Mouse (Mus musculus): Measurements from ENCODE around the gene Hipk4. TPM values are rescaled to one million over a fixed set of nuclear protein-coding genes. Genes with fewer than 3 reads are reported as not detected.

Gene Hipk4
- polyA plus RNA-seq, 1 experiment from 2014 or later: 0.04 TPM

GRCm38 (mm10) chr7:27560978-27561377, 37.9 kb downstream of the Hipk4 start:
- WGBS (ENCODE audit: insufficient replicate concordance): 53% methylated on average over 1 of the region's 1 CpGs
- H3K27me3 ChIP-seq (ENCODE audit: insufficient read depth, low read length): no peaks in the 10 kb centered on the region

GRCm38 (mm10) chr7:27569580-27570224, 46.6 kb downstream of the Hipk4 start:
- Histone ChIP-seq H3K36me3 (replicated peaks; ENCODE audit: insufficient read depth, low read length) (peaks cover 46% of the 10 kb centered on the region), H3K27me3 (ENCODE audit: insufficient read depth, low read length) (no peaks in the 10 kb centered on the region), H3K4me1 (ENCODE audit: insufficient read depth) (no peaks in the 10 kb centered on the region), H3K4me3 (ENCODE audit: low read depth, low read length) (no peak overlapping the region), H3K9me3 (ENCODE audit: low read length) (no peaks in the 10 kb centered on the region), H3K9ac (replicated peaks) (no peak overlapping the region), H3K4me2 (ENCODE audit: low read depth, low read length) (no peak overlapping the region), H3K27ac (ENCODE audit: low read depth) (no peak overlapping the region)
- ATAC-seq (no peak), DNase-seq (no peak)
- 80% methylated on average over 5 of the region's 5 CpGs for WGBS (ENCODE audit: insufficient replicate concordance)
- TF ChIP-seq EP300 (IDR thresholded peaks at IDR 0.05; ENCODE audit: low read depth) (no peak), CTCF (IDR thresholded peaks at IDR 0.05; ENCODE audit: low read depth) (no peak)

More at GRCm38 (mm10) chr7:27560978-27561377, 37.9 kb downstream of the Hipk4 start:
- H3K4me3 ChIP-seq (ENCODE audit: low read depth, low read length): no peak overlapping the region
- H3K4me2 ChIP-seq (ENCODE audit: low read depth, low read length): no peak overlapping the region
- no peak for TF ChIP-seq EP300 (IDR thresholded peaks at IDR 0.05; ENCODE audit: low read depth)
- TF ChIP-seq CTCF (IDR thresholded peaks at IDR 0.05; ENCODE audit: low read depth): no peak
- no peak overlapping the region for H3K27ac ChIP-seq (ENCODE audit: low read depth)
- H3K9ac ChIP-seq (replicated peaks): no peak overlapping the region
- no peaks in the 10 kb centered on the region for H3K9me3 ChIP-seq (ENCODE audit: low read length)
- H3K36me3 ChIP-seq (replicated peaks; ENCODE audit: insufficient read depth, low read length): peaks cover 28% of the 10 kb centered on the region
- H3K4me1 ChIP-seq (ENCODE audit: insufficient read depth): no peaks in the 10 kb centered on the region
- DNase-seq: no peak
- ATAC-seq: no peak

- DNase-seq: no peak
- Histone ChIP-seq H3K27me3 (ENCODE audit: insufficient read depth, low read length) (no peaks in the 10 kb centered on the region), H3K4me1 (ENCODE audit: insufficient read depth) (no peaks in the 10 kb centered on the region), H3K36me3 (replicated peaks; ENCODE audit: insufficient read depth, low read length) (peaks cover 49% of the 10 kb centered on the region), H3K27ac (ENCODE audit: low read depth) (no peak overlapping the region), H3K4me2 (ENCODE audit: low read depth, low read length) (no peak overlapping the region), H3K9ac (replicated peaks) (no peak overlapping the region), H3K9me3 (ENCODE audit: low read length) (no peaks in the 10 kb centered on the region), H3K4me3 (ENCODE audit: low read depth, low read length) (no peak overlapping the region)
- WGBS (ENCODE audit: insufficient replicate concordance): 79% methylated on average over 4 of the region's 4 CpGs
- no peak for ATAC-seq
- TF ChIP-seq CTCF (IDR thresholded peaks at IDR 0.05; ENCODE audit: low read depth): no peak
- no peak for TF ChIP-seq EP300 (IDR thresholded peaks at IDR 0.05; ENCODE audit: low read depth)
Measured at GRCm38 (mm10) chr7:27572133-27572532, 49.1 kb downstream of the Hipk4 start.

GRCm38 (mm10) chr7:27574124-27574880, 51.2 kb downstream of the Hipk4 start:
- Histone ChIP-seq H3K4me3 (ENCODE audit: low read depth, low read length) (no peak overlapping the region), H3K36me3 (replicated peaks; ENCODE audit: insufficient read depth, low read length) (peaks cover 39% of the 10 kb centered on the region), H3K9me3 (ENCODE audit: low read length) (no peaks in the 10 kb centered on the region), H3K4me1 (ENCODE audit: insufficient read depth) (no peaks in the 10 kb centered on the region), H3K9ac (replicated peaks) (no peak overlapping the region), H3K27me3 (ENCODE audit: insufficient read depth, low read length) (no peaks in the 10 kb centered on the region), H3K27ac (ENCODE audit: low read depth) (no peak overlapping the region), H3K4me2 (ENCODE audit: low read depth, low read length) (no peak overlapping the region)
- ATAC-seq (no peak), DNase-seq (no peak)
- 88% methylated on average over 14 of the region's 14 CpGs for whole genome bisulfite sequencing (ENCODE audit: insufficient replicate concordance)
- TF ChIP-seq CTCF (IDR thresholded peaks at IDR 0.05; ENCODE audit: low read depth) (no peak), EP300 (IDR thresholded peaks at IDR 0.05; ENCODE audit: low read depth) (no peak)

- peaks cover 50% of the 10 kb centered on the region for H3K36me3 ChIP-seq (replicated peaks; ENCODE audit: insufficient read depth, low read length)
- DNase-seq (peak; percentile 63), ATAC-seq (peak; percentile 55; the same call in 1 of the 2 replicates)
- 0 out of 2 replicates have a peak overlapping the region, but pooled peaks have one; percentile 22 for H3K27ac ChIP-seq (ENCODE audit: low read depth)
- no peaks in the 10 kb centered on the region for H3K27me3 ChIP-seq (ENCODE audit: insufficient read depth, low read length)
- 61% methylated on average over 6 of the region's 6 CpGs for whole genome bisulfite sequencing (ENCODE audit: insufficient replicate concordance)
- H3K4me3 ChIP-seq (ENCODE audit: low read depth, low read length): no peak overlapping the region
- H3K4me2 ChIP-seq (ENCODE audit: low read depth, low read length): no peak overlapping the region
- H3K4me1 ChIP-seq (ENCODE audit: insufficient read depth): no peaks in the 10 kb centered on the region
- TF ChIP-seq CTCF (IDR thresholded peaks at IDR 0.05; ENCODE audit: low read depth) (peak; percentile 74), EP300 (IDR thresholded peaks at IDR 0.05; ENCODE audit: low read depth) (no peak)
- H3K9ac ChIP-seq (replicated peaks): no peak overlapping the region
- no peaks in the 10 kb centered on the region for H3K9me3 ChIP-seq (ENCODE audit: low read length)
Measured at GRCm38 (mm10) chr7:27576914-27577313, 53.8 kb downstream of the Hipk4 start.

GRCm38 (mm10) chr7:27577589-27577988, 54.5 kb downstream of the Hipk4 start:
- H3K4me2 ChIP-seq (ENCODE audit: low read depth, low read length): no peak overlapping the region
- H3K27ac ChIP-seq (ENCODE audit: low read depth): 0 out of 2 replicates have a peak overlapping the region, but pooled peaks have one; percentile 22
- no peaks in the 10 kb centered on the region for H3K4me1 ChIP-seq (ENCODE audit: insufficient read depth)
- 92% methylated on average over 6 of the region's 6 CpGs for WGBS (ENCODE audit: insufficient replicate concordance)
- no peak for ATAC-seq
- H3K36me3 ChIP-seq (replicated peaks; ENCODE audit: insufficient read depth, low read length): peaks cover 44% of the 10 kb centered on the region
- H3K9ac ChIP-seq (replicated peaks): no peak overlapping the region
- no peak for TF ChIP-seq EP300 (IDR thresholded peaks at IDR 0.05; ENCODE audit: low read depth)
- TF ChIP-seq CTCF (IDR thresholded peaks at IDR 0.05; ENCODE audit: low read depth): no peak
- H3K9me3 ChIP-seq (ENCODE audit: low read length): no peaks in the 10 kb centered on the region
- DNase-seq: no peak
- no peaks in the 10 kb centered on the region for H3K27me3 ChIP-seq (ENCODE audit: insufficient read depth, low read length)
- no peak overlapping the region for H3K4me3 ChIP-seq (ENCODE audit: low read depth, low read length)
